Mouse (Mus musculus): ENCODE results near the gene Mast4.
A peak's percentile ranks its signal among the peaks of the same experiment; 100 is the strongest.
"Not testable (repeated sequence)": the region's sequence is repeated elsewhere in the genome, so short reads cannot be mapped to it uniquely, and the experiment has no call there.

The Mast4 gene

GRCm38 (mm10) chr13:103334392-103334686 is at the start of gene Mast4:
TSS of gene Mast4 (minus strand) at chr13:103334497.
- peak; percentile 89 for DNase-seq

GRCm38 (mm10) chr13:103374495-103374894 is 40.2 kb upstream of the Mast4 start:
- no peak for DNase-seq

- peak; percentile 9 for DNase-seq
Measured at GRCm38 (mm10) chr13:103369194-103369593, 34.9 kb upstream of the Mast4 start.

- DNase-seq: no peak
Measured at GRCm38 (mm10) chr13:103363181-103363580, 28.9 kb upstream of the Mast4 start.

- DNase-seq: not testable (repeated sequence)
Measured at GRCm38 (mm10) chr13:103357415-103357814, 23.1 kb upstream of the Mast4 start.

GRCm38 (mm10) chr13:103356909-103357308 is 22.6 kb upstream of the Mast4 start:
- not testable (repeated sequence) for DNase-seq

- DNase-seq: no peak
Measured at GRCm38 (mm10) chr13:103354737-103355136, 20.4 kb upstream of the Mast4 start.

GRCm38 (mm10) chr13:103344749-103345148 is 10.5 kb upstream of the Mast4 start:
- DNase-seq: no peak

- no peak for DNase-seq
Measured at GRCm38 (mm10) chr13:103344006-103344720, 9.9 kb upstream of the Mast4 start.

GRCm38 (mm10) chr13:103341031-103341430 is 6.7 kb upstream of the Mast4 start:
- DNase-seq: no peak

- DNase-seq: no peak
Measured at GRCm38 (mm10) chr13:103338616-103339015, 4.3 kb upstream of the Mast4 start.

- no peak for DNase-seq
Measured at GRCm38 (mm10) chr13:103336237-103336636, 1.9 kb upstream of the Mast4 start.

GRCm38 (mm10) chr13:103334723-103335458 is 594 bp upstream of the Mast4 start:
- DNase-seq: no peak

- peak; percentile 48 for DNase-seq
Measured at GRCm38 (mm10) chr13:103333601-103334391, 501 bp downstream of the Mast4 start.

GRCm38 (mm10) chr13:103333153-103333552 is 1.1 kb downstream of the Mast4 start:
- DNase-seq: no peak

- DNase-seq: no peak
Measured at GRCm38 (mm10) chr13:103332731-103333130, 1.6 kb downstream of the Mast4 start.

GRCm38 (mm10) chr13:103331096-103331495 is 3.2 kb downstream of the Mast4 start:
- no peak for DNase-seq

GRCm38 (mm10) chr13:103328299-103328698 is 6.0 kb downstream of the Mast4 start:
- no peak for DNase-seq

- no peak for DNase-seq
Measured at GRCm38 (mm10) chr13:103327843-103328242, 6.5 kb downstream of the Mast4 start.

GRCm38 (mm10) chr13:103326186-103326585 is 8.1 kb downstream of the Mast4 start:
- DNase-seq: no peak

GRCm38 (mm10) chr13:103319881-103320280 is 14.4 kb downstream of the Mast4 start:
- no peak for DNase-seq

GRCm38 (mm10) chr13:103319317-103319716 is 15.0 kb downstream of the Mast4 start:
- no peak for DNase-seq

GRCm38 (mm10) chr13:103316777-103317367 is 17.4 kb downstream of the Mast4 start:
- DNase-seq: no peak

Measured in right cerebral cortex, postnatal 14 days (tissue).